Mouse (Mus musculus): ENCODE results near the gene Iqcm. TPM values are rescaled to one million over a fixed set of nuclear protein-coding genes. Genes with fewer than 3 reads are reported as not detected.

The Iqcm gene
- polyA plus RNA-seq, 1 experiment, result not detected

DNA sequence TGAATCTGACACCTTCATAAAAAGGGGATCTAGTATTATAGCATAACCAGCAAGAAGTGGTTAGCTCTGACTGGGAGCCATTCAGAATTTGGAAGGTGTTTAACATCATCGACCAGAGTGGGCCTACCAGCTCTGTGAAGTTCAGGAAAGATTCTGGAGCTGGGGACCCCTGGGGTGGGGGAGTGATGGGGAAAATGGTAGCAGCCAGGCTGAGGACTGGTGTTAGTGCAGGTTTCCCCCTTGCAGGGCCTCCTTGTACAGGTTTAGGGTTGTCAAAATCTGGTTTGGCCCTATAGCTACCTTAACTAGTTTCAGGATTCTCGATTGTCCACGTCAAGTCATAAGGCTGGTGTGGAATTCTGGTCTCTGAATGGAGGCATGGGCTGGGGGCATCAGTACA, 194.5 kb downstream of the Iqcm start:
- WGBS, result 78% methylated on average over 3 of the region's 3 CpGs
- no peak overlapping the region for H3K4me3 ChIP-seq (replicated peaks; ENCODE audit: control insufficient read depth, low read depth, low read length)
- no peak overlapping the region for H3K27ac ChIP-seq (ENCODE audit: control insufficient read depth, insufficient read depth, low read depth, low read length, poor library complexity)
- H3K4me1 ChIP-seq (ENCODE audit: control insufficient read depth, insufficient read depth, low read length), result no peaks in the 10 kb centered on the region
- TF ChIP-seq CTCF (IDR thresholded peaks at IDR 0.05; ENCODE audit: control insufficient read depth, insufficient read depth, low read length) (no peak), POLR2A (IDR thresholded peaks at IDR 0.05; ENCODE audit: borderline replicate concordance, control insufficient read depth, low read depth, low read length) (no peak)

DNA sequence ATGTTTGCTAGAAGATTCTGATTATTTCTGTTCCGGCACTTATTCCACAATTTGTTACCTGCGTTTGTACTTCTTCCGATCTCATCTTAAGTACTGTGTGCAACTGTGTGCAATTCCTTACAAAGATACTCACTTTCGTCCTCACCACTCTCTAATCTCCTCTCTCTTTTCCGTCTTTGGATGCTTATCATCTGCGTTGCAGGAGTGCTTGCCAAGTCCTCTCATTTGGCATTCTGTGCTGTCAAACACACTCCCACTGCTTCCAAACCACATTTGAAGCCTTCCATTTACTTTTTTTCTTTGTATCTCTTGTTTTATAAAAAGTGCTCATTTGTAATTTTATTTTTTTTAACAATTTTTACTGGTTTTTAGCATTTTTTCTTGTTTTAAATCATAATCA, 210.8 kb downstream of the Iqcm start:
- TF ChIP-seq POLR2A (IDR thresholded peaks at IDR 0.05; ENCODE audit: borderline replicate concordance, control insufficient read depth, low read depth, low read length) (no peak), CTCF (IDR thresholded peaks at IDR 0.05; ENCODE audit: control insufficient read depth, insufficient read depth, low read length) (no peak)
- Histone ChIP-seq H3K4me1 (ENCODE audit: control insufficient read depth, insufficient read depth, low read length) (no peaks in the 10 kb centered on the region), H3K4me3 (replicated peaks; ENCODE audit: control insufficient read depth, low read depth, low read length) (no peak overlapping the region), H3K27ac (ENCODE audit: control insufficient read depth, insufficient read depth, low read depth, low read length, poor library complexity) (no peak overlapping the region)
- 82% methylated on average over 6 of the region's 6 CpGs for WGBS

DNA sequence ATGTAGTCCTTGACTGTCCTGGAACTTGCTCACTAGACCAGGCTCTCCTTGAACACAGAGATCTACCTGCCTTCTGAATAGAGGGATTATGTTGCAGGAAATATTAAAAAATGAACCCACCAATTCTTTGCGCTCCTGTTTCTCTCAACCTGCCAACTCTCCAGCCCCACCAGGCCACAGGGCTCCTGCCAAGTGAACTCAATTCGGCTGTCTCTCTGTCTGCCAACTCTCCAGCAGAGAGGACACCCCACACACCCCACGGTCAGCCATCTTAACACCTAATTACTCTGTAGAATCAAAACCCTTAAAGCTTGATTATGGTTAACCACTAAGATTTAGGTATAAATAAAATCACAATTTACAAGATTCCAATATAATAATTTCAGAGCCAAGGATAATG, 298.1 kb downstream of the Iqcm start:
- WGBS, result 65% methylated on average over 3 of the region's 3 CpGs
- no peak for TF ChIP-seq POLR2A (IDR thresholded peaks at IDR 0.05; ENCODE audit: borderline replicate concordance, control insufficient read depth, low read depth, low read length)
- TF ChIP-seq CTCF (IDR thresholded peaks at IDR 0.05; ENCODE audit: control insufficient read depth, insufficient read depth, low read length), result no peak

DNA sequence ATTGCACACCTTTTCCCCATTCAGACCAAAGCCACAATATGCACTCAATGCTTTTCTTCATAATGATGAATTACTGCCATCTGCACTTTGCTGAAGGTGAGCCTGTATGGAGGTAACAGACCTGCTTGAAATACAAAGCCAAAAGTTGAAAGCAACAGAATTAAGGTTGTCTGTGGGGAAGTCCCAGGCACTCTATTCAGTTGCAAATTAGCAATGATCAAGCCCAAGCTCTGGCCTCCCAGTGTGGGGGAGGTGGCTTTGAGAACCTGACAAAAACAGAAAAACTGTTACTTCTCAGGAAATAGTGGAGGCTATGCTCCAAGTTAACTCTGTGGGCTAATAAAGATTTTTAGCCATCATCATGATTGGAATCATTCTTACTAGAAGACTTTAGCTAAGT, 307.1 kb downstream of the Iqcm start:
- Histone ChIP-seq H3K4me1 (ENCODE audit: control insufficient read depth, insufficient read depth, low read length) (no peaks in the 10 kb centered on the region), H3K4me3 (replicated peaks; ENCODE audit: control insufficient read depth, low read depth, low read length) (no peak overlapping the region), H3K27ac (ENCODE audit: control insufficient read depth, insufficient read depth, low read depth, low read length, poor library complexity) (no peak overlapping the region)
- no peak for TF ChIP-seq POLR2A (IDR thresholded peaks at IDR 0.05; ENCODE audit: borderline replicate concordance, control insufficient read depth, low read depth, low read length)
- TF ChIP-seq CTCF (IDR thresholded peaks at IDR 0.05; ENCODE audit: control insufficient read depth, insufficient read depth, low read length), result no peak

More for the DNA sequence above, 298.1 kb downstream of the Iqcm start:
- no peaks in the 10 kb centered on the region for H3K4me1 ChIP-seq (ENCODE audit: control insufficient read depth, insufficient read depth, low read length)
- no peak overlapping the region for H3K27ac ChIP-seq (ENCODE audit: control insufficient read depth, insufficient read depth, low read depth, low read length, poor library complexity)
- no peak overlapping the region for H3K4me3 ChIP-seq (replicated peaks; ENCODE audit: control insufficient read depth, low read depth, low read length)

DNA sequence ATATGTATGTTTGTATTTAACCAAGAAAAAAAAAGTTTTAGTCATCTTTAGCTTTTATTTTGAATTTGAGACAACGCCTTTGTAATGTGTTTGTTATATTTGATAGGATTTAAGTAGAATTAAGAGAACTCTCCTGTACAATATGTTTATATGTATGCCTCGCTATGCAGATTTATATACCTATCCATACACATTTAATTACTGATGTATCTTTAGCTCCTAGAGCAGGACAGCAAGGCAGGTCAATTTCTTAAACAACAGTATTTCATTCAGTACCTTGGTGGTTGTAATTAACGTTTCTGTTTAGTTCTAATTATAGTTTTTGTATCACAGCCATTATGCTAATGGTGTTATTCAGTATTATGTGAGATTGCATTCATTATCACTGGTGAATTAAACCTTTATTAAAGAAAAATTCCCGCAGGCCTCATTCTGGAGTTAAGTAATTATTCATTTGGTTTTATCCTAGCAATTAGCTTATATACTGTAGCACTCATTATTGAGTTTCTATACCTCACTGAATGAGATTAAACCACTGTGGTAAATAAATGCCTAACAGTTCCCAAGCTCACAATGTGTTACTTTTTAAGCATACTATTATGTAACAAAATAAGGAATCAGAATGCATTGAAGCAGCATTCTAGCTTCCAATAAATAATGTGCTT, 380.1 kb downstream of the Iqcm start:
- Histone ChIP-seq H3K27ac (ENCODE audit: control insufficient read depth, insufficient read depth, low read depth, low read length, poor library complexity) (no peak overlapping the region), H3K4me3 (replicated peaks; ENCODE audit: control insufficient read depth, low read depth, low read length) (no peak overlapping the region), H3K4me1 (ENCODE audit: control insufficient read depth, insufficient read depth, low read length) (no peaks in the 10 kb centered on the region)
- no peak for TF ChIP-seq CTCF (IDR thresholded peaks at IDR 0.05; ENCODE audit: control insufficient read depth, insufficient read depth, low read length)
- no peak for TF ChIP-seq POLR2A (IDR thresholded peaks at IDR 0.05; ENCODE audit: borderline replicate concordance, control insufficient read depth, low read depth, low read length)
- 63% methylated on average over 4 of the region's 4 CpGs for WGBS

DNA sequence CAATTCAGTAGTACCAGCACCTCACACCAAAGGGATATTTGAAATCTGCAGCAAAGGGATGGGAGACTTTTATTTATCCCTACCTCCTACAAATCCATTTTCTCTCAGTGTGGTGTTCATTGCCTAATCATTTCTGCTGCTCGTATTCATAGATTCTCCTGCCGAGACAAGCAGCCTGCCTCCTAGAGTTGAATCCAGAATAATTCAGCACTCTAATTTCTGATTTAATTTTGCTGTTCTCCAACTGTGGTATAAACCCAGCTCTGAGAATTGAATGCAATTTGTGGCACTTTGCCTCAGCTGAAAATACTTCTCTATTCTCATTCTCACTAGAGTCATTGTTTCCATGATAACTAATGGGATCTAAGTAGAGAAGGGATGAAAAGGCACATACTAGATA, 386.8 kb downstream of the Iqcm start:
- no peak overlapping the region for H3K4me3 ChIP-seq (replicated peaks; ENCODE audit: control insufficient read depth, low read depth, low read length)
- no peak for TF ChIP-seq CTCF (IDR thresholded peaks at IDR 0.05; ENCODE audit: control insufficient read depth, insufficient read depth, low read length)
- TF ChIP-seq POLR2A (IDR thresholded peaks at IDR 0.05; ENCODE audit: borderline replicate concordance, control insufficient read depth, low read depth, low read length), result no peak
- WGBS, result 86% methylated on average over 2 of the region's 2 CpGs
- H3K4me1 ChIP-seq (ENCODE audit: control insufficient read depth, insufficient read depth, low read length), result no peaks in the 10 kb centered on the region
- H3K27ac ChIP-seq (ENCODE audit: control insufficient read depth, insufficient read depth, low read depth, low read length, poor library complexity), result no peak overlapping the region

DNA sequence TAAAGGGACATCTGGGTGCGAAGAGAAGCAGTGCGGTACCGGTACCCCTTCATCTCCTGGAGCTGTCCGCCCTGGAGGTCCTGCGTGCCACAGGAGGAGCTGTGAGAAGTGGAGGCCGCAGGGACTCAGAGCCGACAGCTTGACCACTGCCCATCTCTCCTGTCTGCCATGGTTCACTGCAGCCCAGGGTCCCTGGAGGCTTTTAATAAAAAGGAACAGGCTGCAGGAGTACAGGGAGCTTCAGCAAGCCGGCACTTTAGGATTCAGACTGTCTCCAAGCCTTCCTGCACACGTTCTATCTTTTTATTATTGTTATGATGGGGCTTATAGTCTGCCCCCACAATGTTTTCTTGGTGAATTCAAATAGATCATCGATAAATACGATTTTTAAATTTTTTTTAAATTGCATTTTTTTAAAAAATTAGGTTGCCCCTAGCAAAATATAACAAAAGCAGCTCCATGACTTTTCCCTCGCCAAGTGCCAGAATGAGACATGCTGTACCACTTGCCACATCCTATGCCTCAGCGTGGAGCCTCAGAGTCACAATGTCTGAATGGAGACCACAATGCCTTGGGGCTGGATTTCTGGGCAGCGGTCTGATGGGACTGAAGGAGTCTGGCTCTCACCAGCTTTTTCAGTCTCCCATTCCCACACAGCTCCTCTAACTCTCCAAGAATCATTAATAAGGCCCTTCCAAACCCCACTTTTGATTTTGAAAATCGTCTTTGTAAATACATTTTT, 469.3 kb downstream of the Iqcm start:
- WGBS, result 77% methylated on average over 15 of the region's 15 CpGs
- Histone ChIP-seq H3K4me3 (replicated peaks; ENCODE audit: control insufficient read depth, low read depth, low read length) (no peak overlapping the region), H3K4me1 (ENCODE audit: control insufficient read depth, insufficient read depth, low read length) (no peaks in the 10 kb centered on the region), H3K27ac (ENCODE audit: control insufficient read depth, insufficient read depth, low read depth, low read length, poor library complexity) (no peak overlapping the region)
- no peak for TF ChIP-seq POLR2A (IDR thresholded peaks at IDR 0.05; ENCODE audit: borderline replicate concordance, control insufficient read depth, low read depth, low read length)
- TF ChIP-seq CTCF (IDR thresholded peaks at IDR 0.05; ENCODE audit: control insufficient read depth, insufficient read depth, low read length), result no peak

DNA sequence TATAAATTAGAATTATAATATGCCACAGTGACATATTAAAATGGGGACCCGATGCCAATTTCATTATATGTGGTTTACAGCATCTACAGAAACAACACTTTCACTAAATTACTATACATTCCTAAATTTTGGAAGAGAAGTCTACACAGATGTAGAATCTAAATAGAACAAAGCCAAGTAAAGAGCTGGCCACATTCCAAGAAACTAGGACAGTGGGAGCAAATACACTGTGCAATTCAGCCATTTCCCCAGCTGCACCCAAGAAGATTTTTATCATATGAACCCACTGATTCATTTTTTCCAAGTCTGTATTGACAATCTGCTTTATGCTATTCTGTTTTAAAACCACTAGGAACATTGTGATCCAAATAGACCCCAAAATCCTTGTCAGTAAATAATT, 500.7 kb downstream of the Iqcm start:
- H3K4me1 ChIP-seq (ENCODE audit: control insufficient read depth, insufficient read depth, low read length), result no peaks in the 10 kb centered on the region
- no peak overlapping the region for H3K4me3 ChIP-seq (replicated peaks; ENCODE audit: control insufficient read depth, low read depth, low read length)
- no peak for TF ChIP-seq POLR2A (IDR thresholded peaks at IDR 0.05; ENCODE audit: borderline replicate concordance, control insufficient read depth, low read depth, low read length)
- no peak for TF ChIP-seq CTCF (IDR thresholded peaks at IDR 0.05; ENCODE audit: control insufficient read depth, insufficient read depth, low read length)
- 56% methylated on average over 1 of the region's 1 CpGs for WGBS
- no peak overlapping the region for H3K27ac ChIP-seq (ENCODE audit: control insufficient read depth, insufficient read depth, low read depth, low read length, poor library complexity)
